Mouse (Mus musculus) small intestine, adult 2 months (tissue): ENCODE data around the gene Gm49393. TPM values are rescaled to one million over a fixed set of nuclear protein-coding genes. Genes with fewer than 3 reads are reported as not detected.

Experiments used
- H3K27ac ChIP-seq: fragments of 200-500 bp; 2 replicates; pipeline ENCODE4 v1.5.1; 2012; ENCODE audit warnings: low read depth, low read length, control low read depth, inconsistent platforms; ENCODE audit not compliant: insufficient read depth
- H3K27me3 ChIP-seq: fragments of 200-500 bp; 2 replicates; pipeline ENCODE4 v1.6.1; 2012; ENCODE audit warnings: mild to moderate bottlenecking, moderate library complexity, low read length, inconsistent platforms; ENCODE audit not compliant: control insufficient read depth, insufficient read depth
- H3K36me3 ChIP-seq: fragments of 200-500 bp; 2 replicates; pipeline ENCODE4 v1.6.1; 2012; ENCODE audit warnings: mild to moderate bottlenecking, low read length, control low read depth, inconsistent platforms; ENCODE audit not compliant: control insufficient read depth, insufficient read depth
- H3K4me1 ChIP-seq: fragments of 200-500 bp; 2 replicates; pipeline ENCODE4 v1.6.1; 2012; ENCODE audit warnings: low read length, inconsistent platforms, mixed read lengths; ENCODE audit not compliant: control insufficient read depth, insufficient read depth, insufficient read length
- H3K4me3 ChIP-seq: fragments of 200-500 bp; 2 replicates; pipeline ENCODE4 v1.5.1; 2012; ENCODE audit warnings: low read depth, mild to moderate bottlenecking, control low read depth, inconsistent platforms, low read length, moderate library complexity
- CTCF ChIP-seq: fragments of 200-500 bp; IDR thresholded peaks from 2 replicates; pipeline ENCODE4 v1.5.1; 2012; ENCODE audit warnings: low read depth, mild to moderate bottlenecking, control low read depth, inconsistent platforms, low read length, moderate library complexity, mixed read lengths; ENCODE audit not compliant: insufficient replicate concordance, insufficient read length; ENCODE audit errors: extremely low read depth
- POLR2A ChIP-seq: fragments of 200-500 bp; IDR thresholded peaks from 2 replicates; pipeline ENCODE4 v1.6.1; 2012; ENCODE audit warnings: low read depth, mild to moderate bottlenecking, control low read depth, inconsistent platforms, low read length, moderate library complexity
- WGBS: fragments of 180-500 bp; shearing (Covaris S2); methylation state at CpG from one replicate; pipeline ENCODE4 v1.1.7; 2018; 5-methylcytosine and 5-hydroxymethylcytosine counted together
- polyA plus RNA-seq: library from polyadenylated mRNA; depleted of rRNA; stranded (reverse); fragments of >200 nt; gene quantifications from 2 replicates; pipeline ENCODE4 v1.2.3, GENCODE M21; 2012

The Gm49393 gene
- polyA plus RNA-seq, 1 experiment, result not detected

DNA sequence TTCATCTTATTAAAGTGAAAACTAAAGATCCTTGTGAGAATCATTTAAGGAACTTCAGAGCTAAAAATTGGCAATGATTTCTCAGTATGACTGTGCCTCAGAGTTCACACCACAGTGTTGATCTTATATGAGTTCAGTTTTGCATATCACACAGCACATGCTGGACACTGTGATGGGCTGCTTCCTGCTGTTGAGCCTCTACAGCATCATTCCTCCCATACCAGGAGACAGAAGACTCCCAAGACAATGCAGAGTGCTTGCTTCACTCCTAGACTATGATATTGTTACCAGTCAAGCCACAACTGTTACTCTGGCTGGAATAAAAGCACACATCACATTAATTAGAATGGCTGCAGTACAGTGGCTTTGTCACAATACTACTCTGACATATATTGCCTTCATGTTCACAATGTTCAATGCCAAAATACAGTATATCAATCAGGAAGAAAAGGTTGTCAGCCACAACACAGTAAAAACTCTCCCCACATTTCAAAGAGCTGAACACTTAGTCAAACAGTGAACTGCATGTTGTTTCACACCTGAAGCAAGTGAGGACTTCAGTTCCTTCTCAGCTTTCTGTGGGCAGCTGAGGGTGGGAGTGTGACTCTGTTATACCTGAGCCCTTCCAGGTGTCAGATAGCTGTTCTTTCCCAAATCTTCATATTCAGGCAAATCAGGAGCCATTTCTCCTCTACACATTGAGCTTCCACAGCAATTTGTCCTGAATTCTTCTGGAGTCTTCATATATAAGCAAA lies 39.8 kb downstream of the Gm49393 start:
- no peak overlapping the region for H3K27ac ChIP-seq
- no peak overlapping the region for H3K4me3 ChIP-seq
- TF ChIP-seq POLR2A (no peak), CTCF (no peak)
- H3K4me1 ChIP-seq, result no peaks in the 10 kb centered on the region
- H3K36me3 ChIP-seq, result no peaks in the 10 kb centered on the region
- no peaks in the 10 kb centered on the region for H3K27me3 ChIP-seq

- Histone ChIP-seq H3K27me3 (no peaks in the 10 kb centered on the region), H3K4me3 (no peak overlapping the region), H3K4me1 (no peaks in the 10 kb centered on the region), H3K27ac (no peak overlapping the region), H3K36me3 (no peaks in the 10 kb centered on the region)
- no peak for TF ChIP-seq CTCF
- no peak for TF ChIP-seq POLR2A
- 81% methylated on average over 1 of the region's 1 CpGs for WGBS
Measured at GRCm38 (mm10) chr13:60892301-60892700, 43.1 kb downstream of the Gm49393 start.

GRCm38 (mm10) chr13:60864281-60864680 lies 71.1 kb downstream of the Gm49393 start, which contains the start of gene 4930486L24Rik:
TSS of gene 4930486L24Rik (minus strand) at chr13:60864475.
- TF ChIP-seq POLR2A (no peak), CTCF (no peak)
- Histone ChIP-seq H3K27ac (no peak within 1 kb of the TSS), H3K27me3 (no peaks in the 10 kb centered on the region), H3K4me1 (no peaks in the 10 kb centered on the region), H3K4me3 (no peak within 1 kb of the TSS), H3K36me3 (no peaks in the 10 kb centered on the region)
- WGBS, result 45% methylated on average over 1 of the region's 1 CpGs

DNA sequence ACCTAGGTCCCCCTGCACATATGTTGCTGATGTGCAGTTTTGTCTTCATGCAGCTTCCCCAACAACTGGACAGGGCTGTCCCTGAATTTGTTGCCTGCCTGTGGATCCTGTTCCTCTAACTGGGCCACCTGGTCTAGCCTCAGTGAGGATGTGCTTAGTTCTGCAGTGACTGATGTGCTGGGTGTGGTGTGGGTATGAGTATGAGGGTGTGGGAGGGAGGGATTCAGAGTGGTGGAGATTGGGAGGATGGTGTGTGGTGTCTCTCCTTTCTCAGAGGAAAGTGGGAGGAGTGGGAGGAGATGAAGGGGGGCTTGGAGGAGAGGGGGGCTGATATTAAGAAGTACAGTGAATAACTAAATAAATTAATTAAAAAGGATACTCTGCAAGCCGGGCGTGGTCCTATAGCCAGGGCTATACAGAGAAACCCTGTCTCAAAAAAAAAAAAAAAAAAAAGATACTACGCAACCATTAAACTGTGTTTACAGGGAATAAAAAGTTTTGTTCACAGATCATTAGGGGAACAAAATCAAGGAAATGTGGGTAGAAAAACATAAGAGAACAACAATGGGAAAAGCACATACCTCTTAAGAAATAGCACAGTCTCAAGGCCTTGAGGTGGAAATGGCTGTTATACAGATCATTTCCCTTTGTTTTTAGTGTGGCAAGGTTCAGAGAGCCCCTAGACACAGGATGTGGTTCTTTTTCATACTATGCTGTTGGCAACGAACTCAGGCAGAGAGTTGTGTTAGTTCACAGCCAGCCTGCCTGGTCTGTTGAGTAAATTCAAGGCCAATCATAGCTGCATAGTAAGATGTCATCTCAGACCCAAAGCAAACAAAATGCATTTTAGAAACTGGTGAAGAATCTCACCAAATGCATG lies 86.9 kb downstream of the Gm49393 start:
- no peaks in the 10 kb centered on the region for H3K27me3 ChIP-seq
- no peak overlapping the region for H3K4me3 ChIP-seq
- H3K36me3 ChIP-seq, result no peaks in the 10 kb centered on the region
- peak overlapping the region; percentile 46 for H3K27ac ChIP-seq
- no peaks in the 10 kb centered on the region for H3K4me1 ChIP-seq
- TF ChIP-seq CTCF (no peak), POLR2A (no peak)
- WGBS, result 73% methylated on average over 4 of the region's 4 CpGs

GRCm38 (mm10) chr13:60843153-60843552 lies 92.2 kb downstream of the Gm49393 start:
- 66% methylated on average over 6 of the region's 8 CpGs for WGBS
- H3K4me3 ChIP-seq, result no peak overlapping the region
- no peaks in the 10 kb centered on the region for H3K27me3 ChIP-seq
- no peak for TF ChIP-seq CTCF
- no peak for TF ChIP-seq POLR2A
- no peaks in the 10 kb centered on the region for H3K4me1 ChIP-seq
- no peak overlapping the region for H3K27ac ChIP-seq
- H3K36me3 ChIP-seq, result no peaks in the 10 kb centered on the region

DNA sequence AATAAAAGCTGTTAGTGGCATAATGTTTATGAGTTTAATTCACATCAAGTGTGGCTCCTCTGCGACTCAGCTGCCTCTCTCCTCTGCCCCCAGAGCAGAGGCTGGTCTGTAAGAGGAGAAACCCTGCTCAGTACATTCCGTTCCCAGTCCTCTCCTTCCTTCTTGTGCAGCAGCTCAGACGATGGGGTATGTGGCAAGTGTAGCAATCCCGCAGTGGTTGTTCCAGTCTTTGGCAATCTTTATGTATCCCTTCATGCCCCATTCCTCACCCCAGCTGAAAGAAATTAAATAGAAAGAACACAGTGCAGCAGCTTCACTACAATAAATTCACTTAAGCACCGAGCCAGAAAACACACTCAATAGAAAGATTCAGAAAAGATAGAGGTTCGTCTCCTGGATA lies 92.7 kb downstream of the Gm49393 start:
- 59% methylated on average over 6 of the region's 6 CpGs for WGBS
- no peak for TF ChIP-seq POLR2A
- TF ChIP-seq CTCF, result no peak
- Histone ChIP-seq H3K27me3 (no peaks in the 10 kb centered on the region), H3K4me3 (no peak overlapping the region), H3K27ac (no peak overlapping the region), H3K4me1 (no peaks in the 10 kb centered on the region), H3K36me3 (no peaks in the 10 kb centered on the region)

DNA sequence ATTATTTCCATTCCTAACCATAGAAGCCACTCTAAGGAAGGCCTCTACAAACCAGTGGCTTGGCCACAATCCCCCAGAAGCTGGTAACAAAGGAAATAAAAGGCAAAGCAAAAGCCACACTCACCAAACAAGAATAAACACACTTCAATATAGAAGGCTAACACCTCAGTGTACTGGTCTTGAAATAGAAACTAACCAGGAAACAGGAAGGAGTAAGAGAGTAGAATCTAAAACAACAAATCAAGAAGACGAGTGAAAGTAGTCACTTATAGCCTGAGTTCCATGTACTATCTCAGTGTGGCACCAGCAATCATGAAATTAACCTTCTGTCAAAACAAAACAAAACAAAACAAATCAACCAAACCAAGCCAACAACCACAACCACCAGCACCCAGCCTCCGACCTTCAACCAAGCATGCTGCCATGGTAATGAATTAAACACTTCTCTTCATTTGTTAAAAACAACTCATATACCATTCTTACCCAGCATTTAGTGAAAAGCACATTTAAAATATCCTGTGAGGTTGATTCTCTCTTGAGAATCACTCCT lies 96.0 kb downstream of the Gm49393 start:
- WGBS, result 62% methylated on average over 2 of the region's 2 CpGs
- Histone ChIP-seq H3K4me1 (no peaks in the 10 kb centered on the region), H3K36me3 (no peaks in the 10 kb centered on the region), H3K27me3 (no peaks in the 10 kb centered on the region), H3K27ac (no peak overlapping the region), H3K4me3 (no peak overlapping the region)
- TF ChIP-seq CTCF, result no peak
- no peak for TF ChIP-seq POLR2A
